Mouse (Mus musculus) embryo, embryonic 11 days (tissue): ENCODE data around the gene C530025M09Rik.

Source experiments
- DNase-seq: peaks from one replicate; pipeline ENCODE4 v3.0.0-alpha.2; 2015

Gene C530025M09Rik

DNA sequence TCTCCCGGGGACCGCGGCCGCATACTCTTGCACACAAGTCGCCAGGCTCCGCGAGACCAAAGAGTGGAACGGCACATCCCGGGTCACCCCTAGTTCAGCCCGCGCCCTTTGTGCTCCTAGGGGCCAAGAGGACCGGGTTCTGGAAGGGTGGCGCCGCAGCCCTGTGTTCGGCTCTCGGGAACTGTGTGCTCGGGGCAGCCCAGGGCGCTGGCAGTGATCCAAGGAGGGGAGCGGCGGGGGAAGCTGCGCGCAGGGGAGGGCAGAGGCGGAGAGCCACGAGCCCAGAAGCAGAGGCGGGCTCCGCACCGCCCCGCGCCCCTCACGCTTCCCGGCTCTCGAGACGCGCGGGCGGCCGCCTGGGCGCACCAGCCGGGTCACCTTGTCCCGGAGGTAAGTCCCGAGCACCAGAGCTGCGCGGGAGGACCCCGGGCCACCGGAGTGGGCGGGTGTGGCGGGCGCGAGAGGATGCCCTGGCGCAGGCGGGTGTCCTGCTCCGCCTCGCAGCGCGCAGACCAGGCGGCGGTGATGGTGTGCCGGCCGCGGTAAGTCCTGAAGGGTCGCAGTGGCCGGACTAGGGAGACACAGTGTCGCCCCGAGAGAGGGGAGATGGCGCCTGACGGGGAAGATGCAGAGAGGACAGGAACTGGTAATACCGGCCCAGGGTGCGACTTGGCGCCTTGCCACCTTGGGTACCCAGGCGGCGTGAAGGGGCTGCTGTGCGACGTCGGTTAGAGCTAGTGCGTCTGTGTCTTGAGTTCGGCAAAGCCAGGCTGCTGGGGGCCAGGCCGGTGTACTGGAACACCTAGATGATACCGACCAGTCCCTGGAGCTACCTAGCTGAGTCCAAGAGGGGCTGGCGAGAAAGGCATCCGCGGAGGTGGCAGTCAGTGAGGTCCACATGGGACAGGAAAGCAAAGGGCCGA lies at the start of gene C530025M09Rik:
C530025M09Rik (minus strand) TSS at position 678 of the 923 bp plus-strand sequence.
- peak; percentile 72 for DNase-seq

DNA sequence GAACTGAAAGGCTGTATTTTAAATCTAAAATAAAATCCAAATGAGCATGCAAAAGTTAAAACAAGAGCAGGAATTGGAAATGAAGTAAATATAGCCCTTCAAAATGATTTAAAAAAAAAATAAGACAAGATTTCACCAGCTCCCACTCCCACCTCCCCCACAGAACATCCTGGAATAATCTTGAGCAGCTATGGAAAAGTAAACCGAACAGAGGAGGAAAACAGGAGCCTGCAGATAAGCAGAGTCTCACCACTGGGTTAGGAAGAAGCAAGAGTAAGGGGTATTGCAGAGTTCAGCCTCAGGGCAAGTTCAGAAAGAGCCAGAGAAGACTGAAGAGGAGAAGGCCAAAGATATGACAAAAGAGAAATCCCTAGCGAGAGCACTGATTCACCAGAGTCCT lies 46.9 kb upstream of the C530025M09Rik start:
- DNase-seq, result no peak

DNA sequence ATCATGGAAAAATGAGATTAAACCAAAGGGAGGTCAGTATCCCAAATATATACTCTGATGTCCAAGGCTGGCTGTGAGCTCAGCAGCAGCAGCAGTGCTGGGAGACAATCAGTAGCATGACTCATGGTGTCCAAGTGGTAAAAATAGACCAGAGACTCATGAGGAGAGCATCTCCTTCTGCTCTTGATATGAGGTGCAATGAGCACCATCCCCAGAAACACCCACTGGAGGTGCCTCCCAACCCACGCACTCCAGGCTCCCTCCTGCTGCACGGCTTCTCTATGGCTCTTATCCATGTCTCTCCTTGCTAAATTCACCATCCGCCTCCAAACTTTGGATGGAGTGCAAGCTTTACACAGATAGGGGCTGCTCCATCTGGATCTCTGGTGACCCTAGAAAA lies 42.3 kb upstream of the C530025M09Rik start:
- no peak for DNase-seq

DNA sequence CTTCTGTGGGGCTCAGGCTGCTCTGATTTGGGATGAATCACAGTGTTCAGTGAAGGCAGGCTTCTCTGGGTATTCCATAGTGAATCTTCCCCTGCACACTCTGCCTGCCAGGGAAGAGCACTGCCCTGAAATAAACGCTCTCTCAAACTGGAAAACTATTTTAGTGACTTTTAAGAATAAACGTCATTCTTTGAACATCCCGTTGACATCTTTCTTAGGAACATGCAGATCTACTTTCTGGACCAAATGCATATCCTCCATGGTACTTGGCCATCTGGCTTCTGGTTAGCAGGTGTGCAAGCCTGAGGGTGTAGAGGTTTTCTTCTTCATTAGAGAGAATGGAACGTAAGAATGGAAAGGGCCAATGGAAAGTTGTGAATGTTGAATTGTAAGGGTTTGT lies 41.5 kb upstream of the C530025M09Rik start:
- no peak for DNase-seq

DNA sequence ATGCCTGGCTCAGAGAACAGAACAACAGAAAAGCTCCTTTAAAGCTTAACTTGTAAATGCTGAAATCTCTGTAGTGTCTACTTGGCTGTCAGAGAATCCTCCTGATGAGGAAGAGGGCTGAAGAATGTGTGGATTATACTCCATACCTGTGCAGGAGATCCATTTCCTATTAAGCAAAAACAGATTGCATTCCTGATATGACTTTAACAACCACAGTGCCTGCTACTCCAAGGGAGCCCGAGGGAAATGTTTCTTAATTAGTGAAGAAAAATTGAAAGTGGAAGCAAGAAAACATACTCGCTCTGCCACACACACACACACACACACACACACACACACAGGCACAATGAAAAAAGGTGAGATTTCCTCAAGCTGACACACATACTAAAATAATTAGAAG lies 39.5 kb upstream of the C530025M09Rik start:
- no peak for DNase-seq

DNA sequence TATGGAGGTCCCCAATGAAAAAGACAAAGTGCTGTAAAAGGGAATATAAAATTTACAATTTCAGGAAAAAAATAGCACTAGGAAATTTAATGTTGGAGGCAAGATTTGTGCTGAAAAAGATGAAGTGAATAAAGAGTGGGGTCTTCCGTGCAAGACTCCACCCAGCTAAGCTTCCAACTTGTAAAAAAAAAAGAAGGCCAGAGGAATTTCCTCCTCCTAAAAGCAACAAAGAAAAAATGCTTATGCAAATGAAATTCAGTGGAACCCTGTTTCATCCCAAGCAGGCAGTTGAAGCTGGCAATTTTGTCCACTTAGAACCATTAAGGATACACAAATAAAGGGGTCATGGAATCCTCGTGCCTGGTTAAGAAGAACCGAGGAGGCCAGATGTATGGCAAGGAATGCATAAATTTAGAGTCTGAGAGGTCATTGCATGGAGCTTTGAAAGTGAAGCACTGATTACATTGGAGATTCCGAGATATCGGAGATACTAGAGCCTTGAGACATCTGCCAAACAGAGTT lies 35.0 kb upstream of the C530025M09Rik start:
- DNase-seq, result no peak

DNA sequence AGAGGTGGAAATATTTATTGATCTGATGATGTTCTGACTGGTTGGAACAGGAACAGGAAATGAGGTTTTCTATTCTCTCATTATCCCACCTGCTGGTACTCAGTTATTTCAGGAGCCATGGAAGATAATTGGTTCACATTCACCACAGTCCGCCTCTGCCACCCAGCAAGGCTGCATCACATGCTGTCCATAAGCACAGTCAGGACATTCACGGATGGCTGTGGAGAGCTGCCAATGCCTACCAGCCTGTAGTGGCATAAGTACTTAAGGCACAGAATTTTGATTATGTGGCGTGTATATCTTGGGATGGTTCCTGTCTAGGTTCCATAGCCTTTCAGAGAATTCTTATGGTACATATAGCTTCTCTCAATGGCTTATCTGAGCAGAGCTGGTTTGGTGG lies 30.0 kb upstream of the C530025M09Rik start:
- no peak for DNase-seq

DNA sequence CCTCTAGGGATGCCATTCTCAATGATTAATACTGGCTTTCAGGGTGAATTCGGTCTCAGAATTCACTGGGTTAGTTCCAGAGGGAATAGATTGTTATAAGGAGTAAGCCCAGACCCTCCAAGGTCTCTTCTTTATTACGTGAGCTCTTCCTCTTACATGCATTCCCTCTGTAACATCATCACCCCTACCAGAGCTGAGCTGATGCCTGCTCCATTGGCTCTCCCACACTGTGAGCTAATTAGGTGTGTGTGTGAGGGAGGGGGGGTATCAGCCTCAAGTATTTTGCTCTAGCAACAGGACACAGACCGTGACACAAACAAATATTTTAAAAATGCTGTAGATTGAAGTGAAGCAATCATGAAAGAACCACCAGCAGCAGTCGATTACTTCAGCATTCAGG lies 17.8 kb upstream of the C530025M09Rik start:
- no peak for DNase-seq

DNA sequence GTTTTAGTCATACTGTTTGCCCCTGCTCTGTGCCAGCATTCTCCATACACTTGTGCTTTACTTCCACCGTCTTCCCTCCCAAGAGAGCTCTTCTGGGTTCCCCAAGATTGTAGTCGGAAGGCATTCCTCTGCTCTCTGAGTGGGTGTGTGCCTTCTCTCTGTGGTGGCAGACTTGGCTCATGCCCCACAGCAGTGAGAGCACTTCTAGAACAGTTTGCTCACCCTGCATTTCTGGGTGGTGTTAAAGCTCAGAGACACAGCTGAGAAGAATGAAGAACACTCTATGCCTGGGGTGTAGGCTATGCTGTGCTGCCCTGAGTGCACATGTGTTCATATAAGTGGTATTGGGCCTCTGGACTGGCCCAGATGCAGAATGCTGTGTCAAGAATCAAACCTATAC lies 13.6 kb upstream of the C530025M09Rik start:
- no peak for DNase-seq

DNA sequence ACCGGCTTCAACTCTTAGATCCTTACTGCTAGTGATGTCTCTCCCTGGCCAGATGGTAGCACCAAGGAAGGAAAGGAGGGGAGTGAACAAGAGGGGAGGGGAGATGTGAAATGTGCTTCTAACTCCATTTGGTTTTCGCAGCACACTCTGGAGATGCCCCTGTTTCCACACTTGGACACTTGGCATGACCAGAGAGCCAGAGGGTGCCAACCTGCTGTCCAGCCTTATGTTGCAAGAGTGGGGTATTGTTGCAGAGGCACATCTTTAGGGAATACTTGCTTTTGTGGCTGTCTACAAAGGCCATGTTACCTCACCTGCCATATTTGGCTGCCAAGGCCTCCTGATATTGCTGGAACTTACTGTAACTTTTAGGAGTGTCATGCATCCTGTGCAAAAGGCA lies 8.7 kb upstream of the C530025M09Rik start:
- DNase-seq, result no peak

DNA sequence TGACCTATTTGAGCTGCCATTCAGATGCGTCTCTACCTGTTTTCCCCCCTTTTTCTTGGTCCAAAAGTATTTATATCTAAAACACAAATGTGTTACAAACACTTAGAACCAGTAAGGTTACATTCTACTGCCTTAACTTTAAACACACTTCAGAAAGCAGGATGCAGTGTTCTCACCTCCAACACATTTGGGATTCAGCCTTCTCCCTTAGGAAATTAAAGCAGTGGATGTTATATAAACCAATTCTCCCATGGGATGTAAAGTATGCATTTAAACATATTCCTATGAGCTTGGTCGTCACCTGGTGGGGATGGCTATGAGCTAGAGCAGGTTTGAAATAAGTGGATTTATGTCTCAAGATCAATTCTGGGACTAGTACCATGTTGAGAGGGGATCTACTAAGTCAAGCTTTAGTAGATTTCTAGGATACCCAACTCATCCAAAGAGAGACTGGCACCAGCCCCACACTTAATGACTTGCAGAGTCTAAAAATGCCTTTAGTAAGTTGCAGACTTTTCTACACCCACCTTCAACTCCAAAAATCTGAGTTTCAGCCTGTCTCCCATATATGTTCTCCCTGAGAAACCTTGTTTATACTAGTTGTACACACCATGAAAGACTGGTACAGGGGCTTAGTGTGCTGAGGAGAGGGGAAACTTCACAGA lies 5.6 kb upstream of the C530025M09Rik start:
- no peak for DNase-seq

DNA sequence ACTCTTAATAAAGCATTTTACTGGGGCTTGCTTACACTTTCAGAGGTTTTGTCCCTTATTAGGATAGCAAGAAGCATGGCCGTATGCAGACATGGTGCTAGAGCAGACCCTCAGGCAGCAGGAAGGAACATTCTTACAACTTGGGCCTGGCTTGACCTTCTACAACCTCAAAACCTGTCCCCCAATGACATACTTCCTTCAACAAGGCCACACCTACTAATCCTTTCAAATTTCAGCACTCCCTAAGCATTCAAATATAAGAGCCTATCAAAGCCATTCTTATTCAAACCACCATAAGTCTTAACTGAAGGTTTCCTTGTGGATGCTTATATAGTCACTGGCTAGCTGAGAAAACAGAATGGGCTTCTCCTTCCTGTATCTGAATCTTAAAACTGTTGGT lies 4.1 kb upstream of the C530025M09Rik start:
- DNase-seq, result no peak

DNA sequence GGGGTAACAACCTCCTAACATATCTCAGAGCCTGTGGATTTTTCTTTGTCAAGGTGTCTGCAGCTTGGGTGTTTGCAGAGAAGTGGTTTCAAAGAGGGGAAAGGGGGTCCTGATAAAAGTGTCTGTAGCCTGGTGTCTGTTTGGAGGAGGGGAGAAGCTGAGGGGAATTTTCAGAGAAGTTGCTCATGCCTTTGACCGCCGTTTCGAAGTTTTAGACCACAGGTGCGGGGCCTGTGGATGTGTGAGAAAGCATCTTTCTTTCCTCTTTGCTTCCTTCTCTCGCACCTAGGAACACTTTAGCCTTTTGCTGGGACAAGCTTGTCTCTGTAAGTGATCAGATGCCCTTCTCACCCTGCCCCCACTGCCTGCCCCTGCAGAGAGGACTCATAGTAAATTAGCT lies 1.3 kb upstream of the C530025M09Rik start:
- DNase-seq, result no peak

DNA sequence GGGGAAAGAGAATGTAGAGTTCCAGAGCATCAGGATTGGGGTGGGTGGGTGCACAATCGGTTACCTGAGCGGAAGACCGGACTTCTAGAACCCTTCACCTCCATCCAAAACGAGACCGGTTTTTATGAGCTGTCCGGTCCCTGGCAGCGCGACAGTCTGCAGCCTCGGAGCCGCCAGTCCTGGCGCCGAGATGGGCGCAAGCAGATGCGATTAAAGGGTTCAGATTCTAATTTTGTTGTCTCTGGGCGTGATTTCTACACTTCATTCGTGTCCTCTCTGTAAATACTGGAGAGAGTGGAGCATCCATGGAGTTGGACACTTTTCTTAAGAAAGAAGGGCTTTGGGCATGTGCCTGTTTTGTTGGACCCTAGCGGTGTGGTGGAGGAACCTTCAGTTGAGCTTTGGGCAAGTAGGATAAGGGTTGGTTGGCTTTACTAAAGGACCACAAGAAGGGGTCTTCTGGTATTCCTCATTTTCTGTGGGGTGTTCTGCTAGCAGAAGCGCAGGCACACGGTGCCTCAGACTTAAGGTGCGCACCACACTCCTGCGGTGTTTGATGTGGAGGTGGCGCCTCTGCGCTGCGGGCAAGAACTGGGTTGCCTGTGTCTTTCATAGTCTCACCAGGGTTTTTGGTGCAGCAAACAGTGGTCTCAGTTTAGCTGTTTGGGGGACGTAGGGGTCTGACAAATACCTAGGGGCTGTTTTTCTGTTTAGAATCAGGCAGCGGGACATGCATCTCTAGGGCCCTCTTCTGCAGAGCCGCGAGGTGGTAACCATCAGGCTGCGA lies 639 bp upstream of the C530025M09Rik start:
- DNase-seq, result peak; percentile 20

DNA sequence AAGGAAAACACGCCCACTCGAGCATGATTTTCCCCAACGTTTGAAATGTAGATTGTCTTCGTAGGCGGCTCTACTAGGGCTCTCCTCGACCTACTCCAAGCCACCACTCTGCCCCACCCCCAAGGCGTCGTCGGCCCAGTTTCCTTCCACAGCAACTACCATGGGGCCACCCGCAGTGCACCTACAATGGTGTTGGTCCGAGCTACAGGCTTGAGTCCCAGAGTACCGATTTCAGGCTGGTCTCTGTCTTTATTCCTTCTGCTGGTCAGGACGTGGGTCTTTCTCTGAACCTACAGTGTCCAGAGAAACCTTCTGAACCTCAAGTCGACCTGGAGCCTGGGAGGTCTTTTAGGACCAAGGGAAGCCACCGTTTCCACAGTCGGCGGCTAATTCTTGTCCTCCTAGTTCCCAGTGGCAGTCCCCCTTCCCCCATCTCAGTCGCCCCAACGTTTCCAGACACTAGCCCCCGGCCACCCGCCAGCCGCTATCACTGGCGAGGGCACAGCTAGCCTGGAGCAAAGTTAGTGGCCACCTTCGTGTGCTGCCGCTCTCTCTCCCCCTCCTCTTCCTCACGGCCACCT lies 968 bp downstream of the C530025M09Rik start:
- peak; percentile 43 for DNase-seq

DNA sequence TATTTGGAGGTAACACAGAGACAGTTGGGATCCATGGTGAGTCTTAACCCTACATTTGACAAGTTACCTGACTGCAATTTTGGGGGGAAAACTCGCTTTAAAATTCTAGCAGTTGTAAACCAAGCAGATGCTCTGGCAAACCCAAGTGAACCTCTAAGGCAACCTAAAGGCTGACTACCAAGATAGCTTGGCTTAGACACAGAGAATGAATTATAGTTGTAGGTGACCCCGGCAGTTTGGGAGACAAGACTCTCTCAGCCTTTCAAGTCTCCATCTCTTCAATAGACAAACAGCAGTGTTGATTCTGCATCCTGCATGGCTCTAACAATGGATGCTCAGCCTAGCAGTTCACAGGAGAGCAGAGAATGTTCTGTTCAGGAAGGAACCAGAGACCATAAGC lies 2.1 kb downstream of the C530025M09Rik start, which contains the start of gene Syndig1:
Syndig1 (plus strand) TSS at position 301 of the 400 bp plus-strand sequence.
- no peak for DNase-seq

DNA sequence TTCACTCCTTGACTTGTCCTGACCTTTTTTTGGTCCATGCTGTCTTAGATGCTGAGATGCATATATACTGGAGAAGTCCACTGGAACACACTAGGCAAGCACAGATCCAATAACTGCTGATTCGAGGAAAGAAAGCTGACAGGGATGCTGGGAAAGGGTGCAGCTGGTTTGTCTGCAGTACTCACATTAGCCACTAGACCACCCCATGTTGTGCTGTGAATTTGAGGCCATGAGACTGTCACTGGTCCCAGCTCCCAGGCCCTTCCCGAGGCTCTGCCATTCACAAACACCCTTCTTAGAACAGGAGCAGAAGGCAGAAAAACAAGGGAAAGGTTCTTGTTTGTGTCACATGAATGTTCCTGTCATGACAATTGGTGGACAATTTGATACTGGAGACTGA lies 10.8 kb downstream of the C530025M09Rik start:
- DNase-seq, result peak; percentile 4

DNA sequence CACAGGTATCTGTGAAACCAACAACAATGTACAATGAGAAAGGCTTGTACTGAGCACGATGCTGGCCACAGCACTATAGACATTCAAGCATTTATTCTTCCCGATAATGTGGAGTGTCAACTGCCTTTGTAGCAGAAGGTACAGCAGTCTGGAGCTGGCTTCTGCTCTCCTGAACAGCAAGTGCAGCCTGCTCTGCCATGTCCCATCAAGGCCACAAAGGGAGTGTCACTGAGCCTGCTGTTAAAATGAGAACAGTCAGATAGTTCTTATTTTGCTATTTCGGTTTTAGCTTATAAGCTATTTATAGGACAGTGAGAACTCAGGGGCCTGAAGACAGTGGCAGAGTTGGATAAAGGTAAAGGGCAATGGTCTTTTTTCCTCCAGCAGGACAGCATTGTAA lies 11.3 kb downstream of the C530025M09Rik start:
- no peak for DNase-seq

DNA sequence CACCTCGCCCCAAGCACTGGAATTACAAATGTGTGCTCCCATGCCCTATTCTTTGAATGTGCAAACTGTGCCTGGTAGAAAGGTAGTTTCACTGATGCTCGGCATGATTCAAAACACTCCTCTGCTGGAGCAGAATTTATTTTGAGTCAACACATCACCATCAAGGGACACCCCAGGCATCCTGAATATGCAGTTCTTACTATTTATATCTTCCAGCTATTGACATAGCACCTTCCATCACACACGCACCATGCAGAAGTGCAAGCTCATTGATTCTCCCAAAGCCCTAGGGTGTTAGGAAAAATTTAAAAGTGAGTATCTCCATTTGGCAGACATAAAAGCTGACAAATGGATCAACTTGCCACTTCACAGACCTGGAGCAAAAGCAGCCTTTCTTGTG lies 12.6 kb downstream of the C530025M09Rik start:
- no peak for DNase-seq

DNA sequence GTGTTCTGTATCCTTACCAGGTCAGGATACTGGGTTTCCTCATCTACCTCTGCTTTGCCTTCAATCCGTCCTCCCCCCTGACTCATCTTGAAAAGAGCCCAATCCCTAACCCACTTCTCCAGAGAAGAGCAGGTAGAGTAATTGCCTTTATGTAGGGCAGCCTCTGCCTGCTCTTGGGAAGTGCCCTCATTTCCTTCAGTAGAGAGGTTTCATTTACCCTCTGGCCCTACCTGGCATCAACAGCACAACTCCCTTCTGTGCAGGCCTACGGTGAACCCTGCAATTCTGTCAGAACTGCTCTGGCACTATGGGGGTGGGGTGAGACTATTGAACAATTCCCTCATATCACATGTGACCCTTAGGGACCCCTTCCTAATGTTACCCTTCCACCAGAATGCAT lies 18.1 kb downstream of the C530025M09Rik start:
- no peak for DNase-seq

DNA sequence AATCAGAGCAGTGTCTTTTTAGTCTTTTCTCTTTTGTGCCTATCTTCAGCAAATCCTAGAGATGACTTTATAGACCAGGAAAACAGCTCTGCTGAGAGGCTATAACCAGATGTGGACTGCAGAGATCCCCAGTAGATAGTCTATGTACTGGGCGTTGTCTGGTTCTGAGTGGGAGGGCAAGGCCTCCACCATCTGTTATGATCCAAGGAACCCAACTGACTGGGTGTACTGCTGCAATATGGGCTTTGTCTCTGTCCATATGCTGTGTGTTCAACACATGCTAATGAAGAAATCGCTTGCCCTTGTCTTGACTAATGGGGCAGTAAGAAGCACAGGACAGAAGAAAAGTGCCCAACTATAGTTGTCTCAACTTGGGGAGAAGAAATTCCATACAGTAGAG lies 25.8 kb downstream of the C530025M09Rik start:
- no peak for DNase-seq

DNA sequence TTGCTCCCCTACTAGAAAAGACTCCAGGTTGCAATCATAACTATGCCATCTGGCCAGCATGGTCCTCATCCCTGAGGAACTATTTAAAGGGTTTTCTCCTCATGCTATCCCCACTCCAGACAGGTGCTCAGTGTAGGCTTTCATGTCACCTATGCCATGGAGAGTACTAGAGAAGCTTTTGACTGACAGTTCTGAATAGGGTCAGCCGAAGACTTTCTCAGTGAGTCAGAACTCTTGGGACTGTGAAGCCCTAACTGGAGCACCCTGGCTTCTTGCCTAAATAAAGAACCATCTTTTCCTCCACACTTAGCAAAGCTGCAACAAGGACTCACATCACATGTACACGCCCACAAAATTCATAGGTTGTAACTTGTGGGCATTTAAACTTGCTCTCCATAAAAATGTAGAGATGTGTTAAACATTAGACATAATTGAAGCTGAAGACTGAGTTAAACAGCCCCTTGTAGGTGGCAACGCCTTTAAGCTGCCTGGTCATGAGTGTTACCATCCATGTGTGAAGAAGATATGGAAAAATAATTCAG lies 26.3 kb downstream of the C530025M09Rik start:
- DNase-seq, result no peak
